Mouse (Mus musculus): ENCODE measurements at regions not wholly inside any gene's neighbourhood (a gene's known extent, or its start where the extent isn't known, plus 50 kb on each side); places are given as distances from the start of the nearest gene placed in this dataset.

DNA sequence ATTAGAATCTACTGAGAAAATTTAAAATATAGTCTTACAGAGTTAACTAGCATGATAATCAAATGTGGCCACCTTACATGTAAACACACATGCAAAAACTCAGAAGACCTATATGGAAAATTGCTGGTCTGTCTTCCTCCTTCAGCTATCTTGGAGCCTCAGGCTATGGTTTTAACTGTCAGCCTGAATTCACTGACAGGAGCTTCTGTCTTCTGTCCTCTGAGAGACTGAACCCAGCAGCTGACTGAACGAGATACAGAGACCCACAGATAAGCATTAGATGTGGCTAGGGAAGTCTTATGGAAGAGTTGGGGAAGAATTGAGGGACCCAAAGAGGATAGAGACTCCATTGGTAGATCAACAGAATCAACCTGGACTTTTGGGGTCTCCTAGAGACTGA, 360.0 kb upstream of the Meox2 start:
- TF ChIP-seq POLR2AphosphoS5 (IDR thresholded peaks at IDR 0.05; ENCODE audit: insufficient replicate concordance, low read depth, low read length) (no peak), GATA2 (IDR thresholded peaks at IDR 0.05; ENCODE audit: borderline replicate concordance, low read depth, low read length) (no peak), CTCF (IDR thresholded peaks at IDR 0.05; ENCODE audit: low read depth, low read length) (no peak), GATA1 (IDR thresholded peaks at IDR 0.05; ENCODE audit: borderline replicate concordance, low read length) (no peak), TAL1 (conservative IDR thresholded peaks at IDR 0.05; ENCODE audit: low read depth, low read length) (no peak)
- ATAC-seq (ENCODE audit: extremely low read depth, insufficient number of reproducible peaks, low FRiP score, poor library complexity, severe bottlenecking) (no peak; the same call in 1 of the 2 replicates), DNase-seq (ENCODE audit: low spot score) (no peak)

DNA sequence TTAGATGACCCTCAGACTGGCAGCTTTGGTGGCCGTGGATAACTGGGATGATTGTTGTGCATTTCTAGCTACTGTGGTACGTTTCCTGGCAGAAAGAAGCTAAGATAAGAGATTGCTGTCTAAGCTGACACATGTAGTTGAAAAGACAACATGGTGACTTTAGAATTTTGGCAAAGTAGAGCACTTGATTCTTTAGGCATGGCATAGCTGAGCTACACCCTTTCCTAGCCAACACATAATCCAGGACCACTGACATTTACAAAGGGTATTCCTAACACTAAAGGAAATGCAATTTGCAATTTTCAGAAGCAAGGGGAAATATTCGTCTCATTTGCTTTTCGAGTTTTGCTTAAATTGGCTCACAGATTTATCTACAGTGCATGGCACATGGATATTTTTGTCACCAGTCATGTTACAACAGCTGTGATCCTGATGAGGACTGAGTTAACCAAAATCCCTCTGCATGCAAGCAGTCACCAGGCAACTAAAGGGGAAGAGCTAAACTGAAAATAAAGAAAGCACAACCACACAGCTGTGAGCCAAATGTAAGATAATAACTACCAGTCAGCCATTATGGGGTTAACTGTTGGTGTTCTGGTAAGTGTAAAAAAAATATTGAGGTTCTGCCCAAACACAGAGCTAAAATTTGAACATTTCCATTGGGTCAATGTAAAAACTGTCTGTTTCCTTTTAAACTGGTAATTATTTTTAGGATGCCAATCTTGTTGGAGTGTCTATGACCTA, 342.9 kb upstream of the Meox2 start:
- Histone ChIP-seq H3K9me3 (replicated peaks) (no peaks in the 10 kb centered on the region), H3K4me3 (ENCODE audit: low read depth, low read length) (no peak overlapping the region), H3K4me1 (ENCODE audit: insufficient read depth, low read depth, low read length) (no peaks in the 10 kb centered on the region), H3K36me3 (replicated peaks) (no peaks in the 10 kb centered on the region), H3K27me3 (ENCODE audit: insufficient read depth, low read length) (no peaks in the 10 kb centered on the region)
- TF ChIP-seq GATA2 (IDR thresholded peaks at IDR 0.05; ENCODE audit: borderline replicate concordance, low read depth, low read length) (no peak), TAL1 (conservative IDR thresholded peaks at IDR 0.05; ENCODE audit: low read depth, low read length) (no peak), CTCF (IDR thresholded peaks at IDR 0.05; ENCODE audit: low read depth, low read length) (no peak), POLR2AphosphoS5 (IDR thresholded peaks at IDR 0.05; ENCODE audit: insufficient replicate concordance, low read depth, low read length) (no peak), GATA1 (IDR thresholded peaks at IDR 0.05; ENCODE audit: borderline replicate concordance, low read length) (no peak)
- no peak for ATAC-seq (ENCODE audit: extremely low read depth, insufficient number of reproducible peaks, low FRiP score, poor library complexity, severe bottlenecking)
- no peak for DNase-seq (ENCODE audit: low spot score)

More for the DNA sequence above, 360.0 kb upstream of the Meox2 start:
- no peaks in the 10 kb centered on the region; the same call in 1 of the 2 replicates for H3K27me3 ChIP-seq (ENCODE audit: insufficient read depth, low read length)
- H3K4me3 ChIP-seq (ENCODE audit: low read depth, low read length) = no peak overlapping the region
- no peaks in the 10 kb centered on the region for H3K4me1 ChIP-seq (ENCODE audit: insufficient read depth, low read depth, low read length)
- H3K9me3 ChIP-seq (replicated peaks) = peaks cover 2% of the 10 kb centered on the region; the same call in 1 of the 2 replicates
- no peaks in the 10 kb centered on the region for H3K36me3 ChIP-seq (replicated peaks)

DNA sequence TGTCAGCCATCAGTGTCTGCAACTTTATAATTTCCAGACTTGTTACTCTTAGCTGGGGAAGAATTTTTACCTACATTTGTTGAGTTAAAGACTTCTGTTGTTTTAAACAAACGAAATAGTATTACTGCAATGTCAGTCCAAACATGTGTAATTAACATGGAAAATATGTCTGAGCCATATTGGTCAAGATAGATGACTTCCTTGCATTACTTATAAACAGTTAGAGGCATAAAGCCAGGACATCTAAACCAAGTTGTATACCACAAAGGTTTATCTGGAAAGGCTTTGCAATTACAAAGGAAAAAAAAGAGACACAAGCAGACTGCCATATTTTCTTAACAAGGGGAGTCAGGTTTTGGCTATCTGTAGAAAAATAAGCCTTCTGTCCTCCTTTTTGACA, 342.2 kb upstream of the Meox2 start:
- Histone ChIP-seq H3K9me3 (replicated peaks) (no peaks in the 10 kb centered on the region), H3K4me1 (ENCODE audit: insufficient read depth, low read depth, low read length) (no peaks in the 10 kb centered on the region), H3K27me3 (ENCODE audit: insufficient read depth, low read length) (no peaks in the 10 kb centered on the region), H3K4me3 (ENCODE audit: low read depth, low read length) (no peak overlapping the region), H3K36me3 (replicated peaks) (no peaks in the 10 kb centered on the region)
- TF ChIP-seq POLR2AphosphoS5 (IDR thresholded peaks at IDR 0.05; ENCODE audit: insufficient replicate concordance, low read depth, low read length) (no peak), TAL1 (conservative IDR thresholded peaks at IDR 0.05; ENCODE audit: low read depth, low read length) (no peak), GATA1 (IDR thresholded peaks at IDR 0.05; ENCODE audit: borderline replicate concordance, low read length) (no peak), GATA2 (IDR thresholded peaks at IDR 0.05; ENCODE audit: borderline replicate concordance, low read depth, low read length) (no peak), CTCF (IDR thresholded peaks at IDR 0.05; ENCODE audit: low read depth, low read length) (no peak)
- ATAC-seq (ENCODE audit: extremely low read depth, insufficient number of reproducible peaks, low FRiP score, poor library complexity, severe bottlenecking) = no peak
- DNase-seq (ENCODE audit: low spot score) = no peak

DNA sequence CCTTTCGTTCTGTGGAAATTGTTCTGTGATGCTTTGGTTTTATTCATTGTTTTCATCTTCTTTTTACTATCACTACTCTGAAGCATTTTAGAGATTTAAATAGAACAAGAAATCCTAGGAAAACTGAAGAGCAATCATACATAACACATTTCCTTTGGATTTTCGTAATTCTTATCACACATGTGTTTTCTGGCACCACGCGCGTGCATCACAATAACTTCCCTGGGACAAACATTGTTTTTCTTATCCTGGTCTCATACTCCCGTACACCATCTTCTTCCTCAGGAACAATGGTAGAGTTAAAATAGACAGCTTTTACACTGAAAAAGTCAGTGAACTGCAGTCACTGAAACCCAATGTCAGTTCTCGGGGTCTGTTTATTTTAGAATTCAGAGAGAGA, 327.6 kb upstream of the Meox2 start:
- no peaks in the 10 kb centered on the region for H3K36me3 ChIP-seq (replicated peaks)
- H3K4me1 ChIP-seq (ENCODE audit: insufficient read depth, low read depth, low read length) = no peaks in the 10 kb centered on the region
- DNase-seq (ENCODE audit: low spot score) (no peak), ATAC-seq (ENCODE audit: extremely low read depth, insufficient number of reproducible peaks, low FRiP score, poor library complexity, severe bottlenecking) (no peak)
- peaks cover 8% of the 10 kb centered on the region for H3K9me3 ChIP-seq (replicated peaks)
- TF ChIP-seq GATA2 (IDR thresholded peaks at IDR 0.05; ENCODE audit: borderline replicate concordance, low read depth, low read length) = no peak
- no peak for TF ChIP-seq POLR2AphosphoS5 (IDR thresholded peaks at IDR 0.05; ENCODE audit: insufficient replicate concordance, low read depth, low read length)
- no peak for TF ChIP-seq TAL1 (conservative IDR thresholded peaks at IDR 0.05; ENCODE audit: low read depth, low read length)
- TF ChIP-seq CTCF (IDR thresholded peaks at IDR 0.05; ENCODE audit: low read depth, low read length) = no peak
- H3K27me3 ChIP-seq (ENCODE audit: insufficient read depth, low read length) = no peaks in the 10 kb centered on the region
- H3K4me3 ChIP-seq (ENCODE audit: low read depth, low read length) = no peak overlapping the region

DNA sequence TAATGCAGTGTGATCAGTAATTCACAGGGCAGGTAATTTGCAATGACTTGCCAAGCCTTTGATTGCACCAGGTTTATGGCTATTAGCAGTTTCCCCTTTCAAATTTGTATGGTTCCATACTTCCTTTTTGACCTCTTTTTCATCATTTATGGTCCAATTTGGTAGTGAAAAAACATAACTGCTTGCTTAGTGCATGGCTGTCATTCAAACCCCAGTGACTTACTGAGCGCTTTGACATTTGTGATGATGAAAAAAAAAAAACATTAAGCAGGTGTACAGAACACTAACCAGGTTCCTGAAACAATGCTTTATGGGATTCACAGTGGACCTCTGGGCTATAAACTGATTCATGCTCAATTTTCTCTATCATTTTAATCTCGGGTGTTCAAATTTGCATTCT, 317.5 kb upstream of the Meox2 start:
- no peak overlapping the region for H3K4me3 ChIP-seq (ENCODE audit: low read depth, low read length)

DNA sequence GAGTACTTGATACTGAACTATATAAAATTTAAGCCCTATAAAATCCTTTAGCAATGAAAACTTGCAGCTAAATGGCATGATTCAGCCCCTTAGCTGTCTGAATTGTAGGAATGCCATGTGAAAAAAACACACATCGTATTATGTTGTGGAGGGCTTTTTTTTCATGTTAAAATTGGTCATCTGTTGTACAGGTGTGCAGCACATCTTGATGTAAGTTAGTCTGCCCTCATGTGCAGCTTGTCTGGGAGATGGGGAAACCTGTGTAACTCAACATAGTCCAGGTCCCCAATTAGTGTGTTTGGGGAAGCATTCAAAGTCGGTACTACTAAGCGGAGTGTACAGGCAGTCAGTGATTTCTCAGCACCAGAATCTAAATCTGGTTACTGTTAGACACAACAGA, 316.9 kb upstream of the Meox2 start:
- Histone ChIP-seq H3K4me1 (ENCODE audit: insufficient read depth, low read depth, low read length) (peaks cover 5% of the 10 kb centered on the region; the same call in 1 of the 2 replicates), H3K4me3 (ENCODE audit: low read depth, low read length) (no peak overlapping the region), H3K9me3 (replicated peaks) (no peaks in the 10 kb centered on the region; the same call in 1 of the 2 replicates), H3K27me3 (ENCODE audit: insufficient read depth, low read length) (no peaks in the 10 kb centered on the region), H3K36me3 (replicated peaks) (no peaks in the 10 kb centered on the region)
- no peak for TF ChIP-seq CTCF (IDR thresholded peaks at IDR 0.05; ENCODE audit: low read depth, low read length)
- TF ChIP-seq TAL1 (conservative IDR thresholded peaks at IDR 0.05; ENCODE audit: low read depth, low read length) = no peak
- TF ChIP-seq GATA1 (IDR thresholded peaks at IDR 0.05; ENCODE audit: borderline replicate concordance, low read length) = no peak
- TF ChIP-seq POLR2AphosphoS5 (IDR thresholded peaks at IDR 0.05; ENCODE audit: insufficient replicate concordance, low read depth, low read length) = no peak
- TF ChIP-seq GATA2 (IDR thresholded peaks at IDR 0.05; ENCODE audit: borderline replicate concordance, low read depth, low read length) = no peak
- DNase-seq (ENCODE audit: low spot score) = no peak
- ATAC-seq (ENCODE audit: extremely low read depth, insufficient number of reproducible peaks, low FRiP score, poor library complexity, severe bottlenecking) = no peak

More for the DNA sequence above, 317.5 kb upstream of the Meox2 start:
- H3K36me3 ChIP-seq (replicated peaks) = no peaks in the 10 kb centered on the region
- no peak for DNase-seq (ENCODE audit: low spot score)
- ATAC-seq (ENCODE audit: extremely low read depth, insufficient number of reproducible peaks, low FRiP score, poor library complexity, severe bottlenecking) = no peak
- no peaks in the 10 kb centered on the region; the same call in 1 of the 2 replicates for H3K9me3 ChIP-seq (replicated peaks)
- no peak for TF ChIP-seq TAL1 (conservative IDR thresholded peaks at IDR 0.05; ENCODE audit: low read depth, low read length)
- no peak for TF ChIP-seq GATA2 (IDR thresholded peaks at IDR 0.05; ENCODE audit: borderline replicate concordance, low read depth, low read length)
- TF ChIP-seq CTCF (IDR thresholded peaks at IDR 0.05; ENCODE audit: low read depth, low read length) = no peak
- TF ChIP-seq POLR2AphosphoS5 (IDR thresholded peaks at IDR 0.05; ENCODE audit: insufficient replicate concordance, low read depth, low read length) = no peak
- TF ChIP-seq GATA1 (IDR thresholded peaks at IDR 0.05; ENCODE audit: borderline replicate concordance, low read length) = no peak
- no peaks in the 10 kb centered on the region for H3K27me3 ChIP-seq (ENCODE audit: insufficient read depth, low read length)
- H3K4me1 ChIP-seq (ENCODE audit: insufficient read depth, low read depth, low read length) = peaks cover 5% of the 10 kb centered on the region; the same call in 1 of the 2 replicates

All from G1E (cell line).